Mouse (Mus musculus) heart, postnatal 0 days (tissue): ENCODE results near the gene Gm20518. TPM values are rescaled to one million over a fixed set of nuclear protein-coding genes. Genes with fewer than 3 reads are reported as not detected.

Experiments
- ATAC-seq: fragments of 200-750 bp; cut with Nextera tagmentation; 2 replicates; pipeline ENCODE4 v1.8.0; 2017; ENCODE audit warnings: low read depth, moderate number of reproducible peaks, moderate library complexity; ENCODE audit not compliant: insufficient read depth
- DNase-seq: peaks from one replicate; pipeline ENCODE4 v3.0.0-alpha.2; 2016; ENCODE audit warnings: low spot score
- H3K27ac ChIP-seq: fragments of 300-500 bp; sonication (generic); 2 replicates; pipeline ENCODE4 v1.5.1; 2014; ENCODE audit warnings: low read depth, mild to moderate bottlenecking
- H3K27me3 ChIP-seq: fragments of 300-500 bp; sonication (generic); 2 replicates; pipeline ENCODE4 v1.6.1; 2014; ENCODE audit warnings: low read length, mixed read lengths; ENCODE audit not compliant: control insufficient read depth, insufficient read depth
- H3K36me3 ChIP-seq: fragments of 300-500 bp; sonication (generic); replicated peaks from 2 replicates; pipeline ENCODE4 v1.6.1; 2014; ENCODE audit warnings: low read length, mixed read lengths; ENCODE audit not compliant: control insufficient read depth, insufficient read depth
- H3K4me1 ChIP-seq: fragments of 300-500 bp; sonication (generic); 2 replicates; pipeline ENCODE4 v1.6.1; 2014; ENCODE audit warnings: antibody characterized with exemption; ENCODE audit not compliant: control insufficient read depth, insufficient read depth
- H3K4me2 ChIP-seq: fragments of 300-500 bp; sonication (generic); 2 replicates; pipeline ENCODE4 v1.6.1; 2014; ENCODE audit warnings: low read depth, mild to moderate bottlenecking, low read length, moderate library complexity
- H3K4me3 ChIP-seq: fragments of 300-500 bp; sonication (generic); 2 replicates; pipeline ENCODE4 v1.5.1; 2014; ENCODE audit warnings: low read depth, low read length
- H3K9ac ChIP-seq: fragments of 300-500 bp; sonication (generic); replicated peaks from 2 replicates; pipeline ENCODE4 v1.6.1; 2014; ENCODE audit warnings: low read depth, low read length, mixed read lengths
- H3K9me3 ChIP-seq: fragments of 300-500 bp; sonication (generic); replicated peaks from 2 replicates; pipeline ENCODE4 v1.6.1; 2016; ENCODE audit warnings: low read length; ENCODE audit not compliant: control insufficient read depth
- CTCF ChIP-seq: IDR thresholded peaks from 2 replicates; pipeline ENCODE4 v1.5.1; 2016; ENCODE audit warnings: antibody characterized with exemption, control low read depth, low read depth
- EP300 ChIP-seq: IDR thresholded peaks from 2 replicates; pipeline ENCODE4 v1.6.1; 2016; ENCODE audit warnings: antibody characterized with exemption, low read depth
- WGBS: fragments of 180-500 bp; shearing (Covaris S2); extraction: QIAGEN DNeasy Blood & Tissue Kit; methylation state at CpG from one replicate; pipeline ENCODE4 v1.1.7; 2014; 5-methylcytosine and 5-hydroxymethylcytosine counted together
- polyA plus RNA-seq: library from polyadenylated mRNA; unstranded; fragments of >200 nt; fragmentation: Nextera tagmentation; extraction: Ambion mirVana; gene quantifications from 2 replicates; pipeline ENCODE4 v1.2.1, GENCODE M21; 2015
- total RNA-seq: library from RNA; depleted of rRNA; stranded (reverse); fragments of >200 nt; gene quantifications from 2 replicates; pipeline ENCODE4 v1.2.3, GENCODE M21; 2014; ENCODE audit warnings: low replicate concordance

The Gm20518 gene
- total and polyA plus RNA-seq, 2 experiments from 2014 or later, result 0.05 TPM; not detected in 1

DNA sequence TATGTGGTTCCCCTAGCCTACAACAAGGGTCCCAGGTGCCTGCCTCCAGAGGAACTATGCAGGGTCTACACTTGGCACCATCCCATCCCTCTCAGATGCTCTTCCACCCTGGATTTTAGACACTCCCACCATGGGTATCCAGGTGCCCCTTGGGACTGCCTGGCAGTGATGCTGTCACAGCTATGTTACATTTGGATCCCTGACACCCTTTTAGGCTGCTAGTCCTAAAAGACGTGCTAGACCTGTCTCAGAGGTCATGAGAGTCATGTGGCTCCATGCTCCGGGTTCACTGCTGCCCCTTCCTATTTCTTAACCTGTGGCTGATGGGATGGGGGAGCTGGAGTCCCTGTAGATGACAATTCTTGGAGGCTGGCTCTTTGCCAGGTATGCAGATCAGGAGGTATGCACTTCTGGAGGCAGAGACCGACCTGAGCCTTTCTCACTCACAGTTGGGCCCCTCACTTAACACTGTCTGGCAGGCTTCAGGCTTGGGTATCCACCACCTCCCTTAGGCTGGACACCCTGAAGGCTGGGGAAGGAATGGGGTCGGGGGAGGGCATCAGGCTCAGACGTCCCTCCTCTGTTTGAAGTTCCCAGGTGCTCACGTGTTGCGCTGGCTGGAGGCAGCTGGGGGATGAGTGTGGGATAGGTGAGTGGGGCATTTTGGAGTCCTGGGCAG, 89.6 kb downstream of the Gm20518 start:
- Histone ChIP-seq H3K4me3 (no peak overlapping the region), H3K27ac (no peak overlapping the region), H3K4me2 (no peak overlapping the region), H3K4me1 (peaks cover 17% of the 10 kb centered on the region), H3K27me3 (peaks cover 93% of the 10 kb centered on the region), H3K36me3 (no peaks in the 10 kb centered on the region), H3K9me3 (no peaks in the 10 kb centered on the region), H3K9ac (no peak overlapping the region)
- DNase-seq (no peak), ATAC-seq (no peak)
- 22% methylated on average over 7 of the region's 7 CpGs for WGBS
- TF ChIP-seq CTCF (no peak), EP300 (no peak)

DNA sequence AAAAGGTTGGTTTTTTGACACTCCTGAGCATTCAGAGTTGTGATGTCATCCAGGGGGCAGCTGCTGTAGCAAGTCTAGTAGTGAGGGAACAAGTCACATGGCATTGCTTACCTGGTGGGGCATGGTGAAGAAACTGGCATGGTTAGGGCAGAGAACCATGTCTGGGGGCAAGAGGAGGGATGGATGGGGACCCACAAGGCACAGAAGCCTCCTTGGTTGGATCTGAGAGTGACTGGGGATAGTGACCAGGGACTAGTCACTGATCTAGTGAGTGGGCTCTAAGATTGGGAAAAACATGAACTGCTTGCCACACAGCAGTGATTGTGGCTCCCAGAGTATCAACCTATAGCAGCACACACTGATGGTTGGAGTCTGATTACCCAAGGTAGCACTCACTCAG, 91.9 kb downstream of the Gm20518 start:
- Histone ChIP-seq H3K4me1 (peaks cover 15% of the 10 kb centered on the region), H3K27ac (no peak overlapping the region), H3K9ac (no peak overlapping the region), H3K27me3 (peaks cover 77% of the 10 kb centered on the region), H3K4me3 (no peak overlapping the region), H3K4me2 (no peak overlapping the region), H3K9me3 (no peaks in the 10 kb centered on the region), H3K36me3 (no peaks in the 10 kb centered on the region)
- no peak for TF ChIP-seq CTCF
- TF ChIP-seq EP300, result no peak
- DNase-seq, result no peak
- ATAC-seq, result no peak

DNA sequence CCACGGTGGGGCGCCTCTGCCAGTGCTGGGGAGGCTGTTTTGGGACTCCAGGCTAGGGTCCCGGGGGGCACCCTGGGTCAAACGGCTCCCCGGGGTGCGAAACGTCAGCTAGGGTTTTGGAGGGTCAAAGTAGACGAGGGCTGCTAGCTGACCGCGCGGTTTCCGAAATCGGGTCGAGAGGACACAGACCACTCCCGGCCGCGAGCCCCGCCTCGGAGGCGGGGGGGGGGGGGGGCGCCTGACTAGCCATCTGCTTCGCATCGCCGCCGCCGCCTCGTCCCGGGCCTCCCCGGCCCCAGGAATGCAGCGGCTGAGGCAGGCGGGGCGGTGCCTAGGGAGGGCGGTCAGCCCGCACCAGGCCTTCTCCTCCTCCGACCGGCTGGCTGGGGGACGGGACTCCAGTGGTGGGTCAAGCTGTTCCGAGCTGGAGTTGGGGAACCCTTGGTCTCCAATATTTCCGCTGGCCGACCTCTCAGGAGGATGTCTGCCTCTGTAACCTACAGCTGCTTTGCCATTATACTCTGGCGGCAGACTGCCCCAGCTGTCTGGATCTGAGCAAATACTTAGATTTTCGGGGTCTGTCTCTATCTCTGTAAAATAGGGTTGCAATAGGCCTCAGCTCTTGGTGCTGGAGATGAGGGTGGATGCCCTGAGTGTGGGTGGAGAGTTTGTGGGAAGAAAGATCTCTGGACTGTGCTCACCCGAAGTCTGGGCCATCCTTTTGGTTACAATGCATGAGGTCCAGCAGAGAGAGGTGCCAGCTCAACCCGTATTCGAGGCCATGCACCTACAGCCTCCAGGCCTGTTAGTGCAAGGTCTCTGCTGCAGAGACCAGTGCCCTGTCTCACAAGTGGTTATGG, 92.9 kb downstream of the Gm20518 start:
- WGBS, result 8% methylated on average over 37 of the region's 45 CpGs
- H3K4me3 ChIP-seq, result peak overlapping the region; percentile 60
- H3K9ac ChIP-seq, result peak overlapping the region; percentile 71
- no peaks in the 10 kb centered on the region for H3K9me3 ChIP-seq
- H3K27me3 ChIP-seq, result peaks cover 67% of the 10 kb centered on the region
- no peak for DNase-seq
- ATAC-seq, result peak; percentile 64
- H3K4me2 ChIP-seq, result peak overlapping the region; percentile 77
- peak overlapping the region; percentile 76 for H3K27ac ChIP-seq
- no peaks in the 10 kb centered on the region for H3K36me3 ChIP-seq
- TF ChIP-seq EP300 (no peak), CTCF (no peak)
- H3K4me1 ChIP-seq, result peaks cover 9% of the 10 kb centered on the region

DNA sequence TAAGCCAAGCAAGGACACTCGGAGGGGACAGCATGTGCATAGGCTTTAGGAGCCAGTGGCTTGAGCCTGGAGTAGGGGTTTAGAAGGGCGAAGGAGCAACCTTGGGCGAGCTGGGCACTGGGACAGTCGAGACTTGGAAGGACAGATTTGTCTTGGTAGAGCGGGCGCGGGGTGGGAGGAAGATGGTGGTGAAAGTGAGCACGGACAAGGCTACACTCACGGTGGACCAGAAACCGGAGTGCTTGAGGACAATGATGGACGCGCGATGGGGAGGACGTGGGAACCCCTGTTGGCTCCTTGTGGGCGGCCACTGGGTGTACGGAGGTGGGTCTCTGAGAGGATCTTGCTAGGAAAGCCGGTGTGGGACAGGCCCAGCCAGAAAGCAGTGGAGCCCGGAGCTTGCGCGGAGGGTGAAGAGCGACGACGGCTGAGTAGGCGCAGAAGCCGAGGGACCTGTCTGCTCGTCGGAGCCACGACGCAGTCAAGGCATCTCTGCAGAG, 93.6 kb downstream of the Gm20518 start:
- H3K36me3 ChIP-seq, result peaks cover under 1% of the 10 kb centered on the region; the same call in 1 of the 2 replicates
- H3K4me2 ChIP-seq, result peak overlapping the region; percentile 77
- H3K9me3 ChIP-seq, result no peaks in the 10 kb centered on the region
- DNase-seq (no peak), ATAC-seq (peak; percentile 1; the same call in 1 of the 2 replicates)
- H3K27ac ChIP-seq, result peak overlapping the region; percentile 76
- no peak for TF ChIP-seq CTCF
- TF ChIP-seq EP300, result no peak
- 9% methylated on average over 20 of the region's 29 CpGs for WGBS
- peak overlapping the region; percentile 60 for H3K4me3 ChIP-seq
- H3K27me3 ChIP-seq, result peaks cover 60% of the 10 kb centered on the region
- H3K4me1 ChIP-seq, result peaks cover 4% of the 10 kb centered on the region
- peak overlapping the region; percentile 71 for H3K9ac ChIP-seq

DNA sequence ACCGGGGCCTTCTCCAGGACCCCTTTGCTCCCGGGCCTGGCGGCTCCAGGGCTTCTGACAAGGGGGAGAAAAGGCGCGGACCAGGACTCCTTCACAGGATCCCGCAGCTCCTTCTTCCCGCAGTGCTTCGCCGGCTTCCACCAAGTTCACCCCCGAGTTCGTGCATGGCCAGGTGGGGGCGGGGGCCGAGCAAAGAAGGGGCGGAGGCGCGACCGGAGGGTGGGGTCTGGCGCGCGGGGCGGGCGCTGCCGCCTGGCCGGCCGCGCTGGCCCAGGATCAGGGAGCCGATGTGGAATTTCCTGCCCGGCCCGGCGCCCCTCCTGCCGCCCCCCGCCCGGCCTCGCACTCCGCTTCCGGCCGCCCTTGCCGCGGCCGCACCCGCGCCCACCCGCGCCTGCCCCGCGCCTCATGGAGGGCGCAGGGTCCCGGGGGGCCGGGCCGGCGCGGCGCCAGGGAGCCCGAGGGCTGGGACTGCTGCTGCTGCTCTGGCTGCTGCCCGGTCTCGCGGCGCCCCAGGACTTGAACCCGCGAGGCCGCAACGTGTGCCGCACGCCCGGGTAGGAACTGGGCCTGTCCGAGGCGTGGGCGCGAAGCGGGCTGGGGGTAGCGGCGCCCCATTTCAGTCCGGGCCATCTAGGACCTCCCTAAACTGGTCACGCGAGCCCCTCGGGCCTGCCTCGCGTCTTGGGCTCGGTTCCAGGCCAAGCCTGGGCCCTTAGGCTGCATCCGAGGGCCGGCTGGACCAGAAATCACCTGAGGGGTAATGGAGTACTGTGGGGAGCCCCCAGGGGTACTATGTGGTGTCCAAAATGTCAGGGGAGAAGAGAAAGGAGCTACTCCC, 94.3 kb downstream of the Gm20518 start, which contains the start of gene Scarf2:
Scarf2 (plus strand) TSS at position 312 of the 841 bp plus-strand sequence.
- Histone ChIP-seq H3K4me1 (no peaks in the 10 kb centered on the region; the same call in 1 of the 2 replicates), H3K4me2 (peak within 1 kb of the TSS; percentile 77), H3K27ac (peak within 1 kb of the TSS; percentile 76), H3K4me3 (peak within 1 kb of the TSS; percentile 60), H3K9ac (peak within 1 kb of the TSS; percentile 71), H3K36me3 (peaks cover 7% of the 10 kb centered on the region), H3K27me3 (peaks cover 53% of the 10 kb centered on the region), H3K9me3 (no peaks in the 10 kb centered on the region)
- WGBS, result 3% methylated on average over 75 of the region's 81 CpGs
- TF ChIP-seq CTCF, result no peak
- TF ChIP-seq EP300, result no peak
- DNase-seq (no peak), ATAC-seq (peak; percentile 56)
